Mouse (Mus musculus) cerebellum, postnatal 25 days (tissue): ENCODE data around the gene Plekhh2.

Experiments used
- DNase-seq, 2 experiments: peaks; one replicate each; pipeline ENCODE4 v3.0.0; 2021; ENCODE audit warnings: mixed read lengths in 2 of 2

The Plekhh2 gene

GRCm38 (mm10) chr17:84511682-84512515 lies at the start of gene Plekhh2:
Gene Plekhh2 (plus strand): TSS chr17:84511895.
- DNase-seq: peak; percentile 70 to 83

GRCm38 (mm10) chr17:84465753-84466608 lies 45.7 kb upstream of the Plekhh2 start, which contains the start of gene Thada:
Gene Thada (minus strand): TSS chr17:84466205.
- DNase-seq: peak; percentile 98

- no peak for DNase-seq
These were observed 37.4 kb upstream of the Plekhh2 start for GRCm38 (mm10) chr17:84474312-84474711.

- DNase-seq: no peak
These were observed 34.5 kb upstream of the Plekhh2 start for GRCm38 (mm10) chr17:84477176-84477575.

- DNase-seq: peak; percentile 42 to 60
These were observed 33.4 kb upstream of the Plekhh2 start for GRCm38 (mm10) chr17:84478276-84478675.

GRCm38 (mm10) chr17:84480464-84481355 lies 31.0 kb upstream of the Plekhh2 start:
- peak in 1 of 2 experiments; percentile 37 for DNase-seq

- no peak for DNase-seq
These were observed 28.9 kb upstream of the Plekhh2 start for GRCm38 (mm10) chr17:84482831-84483230.

GRCm38 (mm10) chr17:84483673-84484320 lies 27.9 kb upstream of the Plekhh2 start:
- no peak for DNase-seq

- DNase-seq: no peak
These were observed 24.3 kb upstream of the Plekhh2 start for GRCm38 (mm10) chr17:84487415-84487814.

- peak; percentile 26 to 43 for DNase-seq
These were observed 19.3 kb upstream of the Plekhh2 start for GRCm38 (mm10) chr17:84492255-84492880.

- no peak for DNase-seq
These were observed 14.7 kb upstream of the Plekhh2 start for GRCm38 (mm10) chr17:84497026-84497425.

GRCm38 (mm10) chr17:84497559-84497958 lies 14.1 kb upstream of the Plekhh2 start:
- no peak for DNase-seq

GRCm38 (mm10) chr17:84497972-84498604 lies 13.6 kb upstream of the Plekhh2 start:
- no peak for DNase-seq

GRCm38 (mm10) chr17:84498639-84499038 lies 13.1 kb upstream of the Plekhh2 start:
- DNase-seq: no peak

- DNase-seq: no peak
These were observed 9.4 kb upstream of the Plekhh2 start for GRCm38 (mm10) chr17:84502341-84502740.

- no peak for DNase-seq
These were observed 5.8 kb upstream of the Plekhh2 start for GRCm38 (mm10) chr17:84505922-84506321.

GRCm38 (mm10) chr17:84508736-84509135 lies 3.0 kb upstream of the Plekhh2 start:
- no peak for DNase-seq

GRCm38 (mm10) chr17:84509176-84509575 lies 2.5 kb upstream of the Plekhh2 start:
- peak in 1 of 2 experiments; percentile 17 for DNase-seq

GRCm38 (mm10) chr17:84510355-84510754 lies 1.3 kb upstream of the Plekhh2 start:
- no peak for DNase-seq

- peak in 1 of 2 experiments; percentile 7 for DNase-seq
These were observed 595 bp upstream of the Plekhh2 start for GRCm38 (mm10) chr17:84510961-84511639.
